Mouse (Mus musculus) midbrain, embryonic 11.5 days (tissue): Measurements from ENCODE around the gene Tmem30c. TPM values are rescaled to one million over a fixed set of nuclear protein-coding genes. Genes with fewer than 3 reads are reported as not detected.
A peak's percentile ranks its signal among the peaks of the same experiment; 100 is the strongest.
"Not testable (repeated sequence)": the region's sequence is repeated elsewhere in the genome, so short reads cannot be mapped to it uniquely, and the experiment has no call there.

Experiments
- ATAC-seq: fragments of 200-750 bp; cut with Nextera tagmentation; 2 replicates; pipeline ENCODE4 v1.8.0; 2017; ENCODE audit warnings: moderate TSS enrichment, moderate library complexity; ENCODE audit not compliant: low FRiP score
- DNase-seq: peaks from one replicate; pipeline ENCODE4 v3.0.0; 2015; ENCODE audit warnings: low spot score; ENCODE audit errors: missing footprints
- H3K27ac ChIP-seq: fragments of 300-500 bp; sonication (generic); 2 replicates; pipeline ENCODE4 v1.5.1; 2014; ENCODE audit warnings: low read depth, low read length
- H3K27me3 ChIP-seq: fragments of 300-500 bp; sonication (generic); 2 replicates; pipeline ENCODE4 v1.6.1; 2014; ENCODE audit warnings: mild to moderate bottlenecking, low read length, moderate library complexity, mixed read lengths; ENCODE audit not compliant: control insufficient read depth, insufficient read depth
- H3K36me3 ChIP-seq: fragments of 300-500 bp; sonication (generic); 2 replicates; pipeline ENCODE4 v1.6.1; 2014; ENCODE audit warnings: mild to moderate bottlenecking, low read length, moderate library complexity, mixed read lengths; ENCODE audit not compliant: control insufficient read depth, insufficient read depth
- H3K4me1 ChIP-seq: fragments of 300-500 bp; sonication (generic); 2 replicates; pipeline ENCODE4 v1.6.1; 2014; ENCODE audit warnings: low read length; ENCODE audit not compliant: control insufficient read depth, insufficient read depth
- H3K4me2 ChIP-seq: fragments of 300-500 bp; sonication (generic); 2 replicates; pipeline ENCODE4 v1.6.1; 2014; ENCODE audit warnings: mild to moderate bottlenecking, moderate library complexity
- H3K4me3 ChIP-seq: fragments of 300-500 bp; sonication (generic); 2 replicates; pipeline ENCODE4 v1.5.1; 2014; ENCODE audit warnings: low read depth, low read length
- H3K9ac ChIP-seq: fragments of 300-500 bp; sonication (generic); 2 replicates; pipeline ENCODE4 v1.6.1; 2014; ENCODE audit warnings: low read length
- H3K9me3 ChIP-seq: fragments of 300-500 bp; sonication (generic); 2 replicates; pipeline ENCODE4 v1.6.1; 2016; ENCODE audit warnings: low read length; ENCODE audit not compliant: control insufficient read depth
- WGBS: fragments of 180-500 bp; shearing (Covaris S2); extraction: QIAGEN DNeasy Blood & Tissue Kit; methylation state at CpG from one replicate; pipeline ENCODE4 v1.1.7; 2014; 5-methylcytosine and 5-hydroxymethylcytosine counted together
- polyA plus RNA-seq: library from polyadenylated mRNA; unstranded; fragments of >200 nt; fragmentation: Nextera tagmentation; extraction: Ambion mirVana; gene quantifications from 2 replicates; pipeline ENCODE4 v1.2.1, GENCODE M21; 2014

Tmem30c gene
- polyA plus RNA-seq, 1 experiment from 2014 or later = 0.10 TPM

DNA sequence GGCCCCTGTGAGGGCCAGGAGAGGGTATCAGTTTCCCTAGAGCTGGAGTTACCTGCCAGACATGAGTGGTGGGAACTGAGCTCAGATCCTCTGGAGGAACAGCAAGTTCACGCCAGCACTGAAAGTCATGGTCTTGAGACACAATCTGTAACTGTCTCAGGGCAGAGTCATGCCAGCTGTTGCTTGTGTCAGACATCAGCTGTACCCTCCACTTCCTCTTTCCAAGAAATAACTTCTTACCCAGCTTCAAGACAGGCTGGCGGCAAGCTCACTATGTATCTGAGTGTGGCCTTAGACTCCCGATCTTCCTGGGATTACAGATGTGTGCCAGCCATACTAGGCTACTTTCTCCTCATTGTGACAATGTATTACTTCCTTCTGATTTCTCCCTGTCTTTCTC is 46.1 kb downstream of the Tmem30c start:
- 93% methylated on average over 3 of the region's 3 CpGs for WGBS

DNA sequence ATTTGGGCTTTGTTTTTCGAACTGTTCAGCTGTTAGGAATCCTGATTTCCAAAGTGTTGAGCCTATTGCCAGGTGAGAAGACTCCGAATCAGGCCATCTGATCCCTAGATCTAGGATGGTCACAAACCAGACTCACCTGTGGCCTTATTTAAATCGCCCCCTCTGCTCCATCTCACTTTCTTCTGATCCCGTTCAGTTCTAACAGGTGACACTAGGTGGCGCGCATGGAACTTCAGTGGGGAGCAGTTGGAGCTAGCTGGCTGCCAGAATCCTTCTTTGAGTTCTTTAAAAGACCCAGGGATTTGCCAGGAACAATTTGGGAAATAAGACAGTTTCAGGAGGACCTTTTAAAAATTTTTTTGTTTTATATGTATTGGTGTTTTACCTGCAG is 48.8 kb downstream of the Tmem30c start:
- DNase-seq = peak; percentile 93
- no peak overlapping the region for H3K4me2 ChIP-seq
- H3K36me3 ChIP-seq = no peaks in the 10 kb centered on the region
- ATAC-seq = peak; percentile 78; the same call in 1 of the 2 replicates
- no peaks in the 10 kb centered on the region for H3K4me1 ChIP-seq
- no peak overlapping the region for H3K9ac ChIP-seq
- no peak overlapping the region for H3K4me3 ChIP-seq
- no peaks in the 10 kb centered on the region for H3K27me3 ChIP-seq
- H3K27ac ChIP-seq = no peak overlapping the region
- 18% methylated on average over 6 of the region's 6 CpGs for WGBS
- H3K9me3 ChIP-seq = no peaks in the 10 kb centered on the region

More for the DNA sequence above, 46.1 kb downstream of the Tmem30c start:
- Histone ChIP-seq H3K27me3 (no peaks in the 10 kb centered on the region), H3K9me3 (no peaks in the 10 kb centered on the region), H3K27ac (no peak overlapping the region), H3K4me1 (no peaks in the 10 kb centered on the region), H3K9ac (no peak overlapping the region), H3K4me2 (no peak overlapping the region), H3K36me3 (no peaks in the 10 kb centered on the region), H3K4me3 (no peak overlapping the region)
- ATAC-seq (no peak), DNase-seq (no peak)

DNA sequence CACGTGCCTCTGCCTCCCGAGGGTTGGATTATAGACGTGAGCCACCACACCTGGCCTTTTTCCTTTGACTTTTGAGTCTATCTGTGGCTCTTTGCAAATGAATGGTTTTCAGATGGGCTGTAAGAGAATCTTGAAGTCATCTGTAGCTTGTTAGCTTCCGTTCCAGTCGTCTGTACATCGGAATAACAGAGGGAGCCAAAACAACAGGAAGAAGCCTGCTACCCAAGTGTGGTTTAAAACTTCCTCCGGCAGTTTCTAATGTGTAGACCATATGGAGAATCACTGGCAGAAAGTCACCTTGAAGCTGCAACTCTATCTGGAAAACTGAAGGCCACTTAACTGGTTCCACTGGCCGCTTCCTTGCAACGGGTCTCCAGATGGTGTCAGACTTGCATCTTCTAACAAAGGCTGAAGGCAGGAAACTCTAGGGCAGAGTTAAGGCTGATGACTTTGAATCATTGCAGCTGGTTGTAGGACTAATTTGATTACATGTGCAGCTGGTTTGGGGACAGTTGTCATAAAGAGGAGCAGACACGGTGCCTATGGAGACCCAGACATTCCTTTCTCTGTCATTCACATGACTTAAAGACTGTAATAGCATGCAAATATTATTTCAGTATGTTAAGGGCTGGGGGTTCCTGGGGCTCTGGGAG is 49.3 kb downstream of the Tmem30c start:
- 65% methylated on average over 10 of the region's 10 CpGs for WGBS
- Histone ChIP-seq H3K36me3 (no peaks in the 10 kb centered on the region), H3K4me2 (no peak overlapping the region), H3K4me1 (no peaks in the 10 kb centered on the region), H3K9ac (no peak overlapping the region), H3K27me3 (no peaks in the 10 kb centered on the region), H3K9me3 (no peaks in the 10 kb centered on the region), H3K27ac (no peak overlapping the region), H3K4me3 (no peak overlapping the region)
- peak; percentile 79 for DNase-seq
- ATAC-seq = no peak

DNA sequence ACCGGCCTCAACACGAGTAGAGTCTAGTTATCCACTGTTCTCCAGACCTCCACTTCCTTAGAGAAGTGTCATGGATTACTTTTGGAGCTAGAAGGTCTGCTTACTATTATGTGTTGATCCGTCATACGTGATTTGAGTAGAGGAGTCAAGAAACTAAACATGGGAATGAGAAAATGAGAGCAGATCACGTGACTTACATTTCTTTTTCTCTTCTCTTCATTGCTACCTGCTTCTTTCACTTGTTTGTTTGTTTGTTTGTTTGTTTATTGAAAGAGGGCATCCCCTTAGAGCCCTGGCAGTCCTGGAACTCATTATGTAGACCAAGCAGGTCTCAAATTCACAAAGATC is 49.8 kb downstream of the Tmem30c start:
- H3K4me1 ChIP-seq = no peaks in the 10 kb centered on the region
- WGBS = 89% methylated on average over 5 of the region's 5 CpGs
- no peak for ATAC-seq

DNA sequence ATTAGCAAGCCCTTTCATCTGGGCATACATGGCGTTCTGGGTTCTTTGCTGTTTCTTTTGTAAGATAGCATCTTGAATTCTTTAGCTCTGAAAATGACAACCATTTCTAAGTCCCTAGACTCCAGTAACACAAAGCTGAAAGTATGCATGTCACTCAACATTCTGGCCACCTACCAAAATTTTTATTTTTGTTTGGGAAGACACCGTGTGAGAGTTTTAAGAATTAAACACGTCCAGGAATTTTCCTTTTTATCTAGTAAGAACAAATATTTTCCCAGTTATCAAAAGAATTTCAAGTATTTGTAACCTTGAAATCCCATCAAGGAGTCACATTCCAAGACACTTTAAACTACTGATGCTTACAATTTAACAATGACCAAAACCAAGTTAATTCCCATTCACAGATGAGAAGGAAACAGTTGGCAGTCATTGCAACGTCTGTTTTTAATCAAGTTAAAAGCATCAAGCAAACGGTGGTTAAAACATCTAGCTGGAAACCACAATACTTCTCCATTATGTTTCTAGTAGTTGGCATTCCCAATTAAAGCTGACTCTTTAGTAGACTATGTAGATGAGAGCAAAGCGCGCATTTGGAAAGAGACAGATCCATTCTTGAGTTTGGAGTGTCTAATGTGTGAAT is 56.7 kb downstream of the Tmem30c start:
- no peaks in the 10 kb centered on the region for H3K27me3 ChIP-seq
- no peaks in the 10 kb centered on the region for H3K9me3 ChIP-seq
- H3K27ac ChIP-seq = no peak overlapping the region
- no peak overlapping the region for H3K4me3 ChIP-seq
- H3K4me1 ChIP-seq = no peaks in the 10 kb centered on the region
- H3K9ac ChIP-seq = no peak overlapping the region
- no peak overlapping the region for H3K4me2 ChIP-seq
- no peak for DNase-seq
- H3K36me3 ChIP-seq = no peaks in the 10 kb centered on the region
- ATAC-seq = no peak
- 57% methylated on average over 7 of the region's 7 CpGs for WGBS

More for the DNA sequence above, 49.8 kb downstream of the Tmem30c start:
- no peak for DNase-seq
- Histone ChIP-seq H3K4me3 (no peak overlapping the region), H3K9ac (no peak overlapping the region), H3K36me3 (no peaks in the 10 kb centered on the region), H3K4me2 (no peak overlapping the region), H3K9me3 (no peaks in the 10 kb centered on the region), H3K27ac (no peak overlapping the region), H3K27me3 (no peaks in the 10 kb centered on the region)

DNA sequence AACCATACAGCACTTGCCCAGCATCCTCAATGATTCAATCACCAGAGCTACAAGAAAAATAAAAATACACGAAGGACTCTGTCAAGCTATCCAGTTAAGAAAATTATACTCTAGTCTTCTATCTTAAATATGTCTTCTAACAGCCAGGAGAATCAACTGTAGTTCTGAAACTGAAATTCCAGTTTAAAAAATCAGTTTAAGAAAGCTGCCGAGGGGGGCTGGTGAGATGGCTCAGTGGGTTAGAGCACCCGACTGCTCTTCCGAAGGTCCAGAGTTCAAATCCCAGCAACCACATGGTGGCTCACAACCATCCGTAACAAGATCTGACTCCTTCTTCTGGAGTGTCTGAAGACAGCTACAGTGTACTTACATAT is 60.7 kb downstream of the Tmem30c start:
- H3K9ac ChIP-seq, H3K36me3 ChIP-seq, H3K9me3 ChIP-seq, H3K27ac ChIP-seq, H3K27me3 ChIP-seq, DNase-seq, ATAC-seq, H3K4me1 ChIP-seq: not testable (repeated sequence)
- 73% methylated on average over 4 of the region's 5 CpGs for WGBS
- Histone ChIP-seq H3K4me2 (peak overlapping the region; percentile 39), H3K4me3 (peak overlapping the region; percentile 57)

DNA sequence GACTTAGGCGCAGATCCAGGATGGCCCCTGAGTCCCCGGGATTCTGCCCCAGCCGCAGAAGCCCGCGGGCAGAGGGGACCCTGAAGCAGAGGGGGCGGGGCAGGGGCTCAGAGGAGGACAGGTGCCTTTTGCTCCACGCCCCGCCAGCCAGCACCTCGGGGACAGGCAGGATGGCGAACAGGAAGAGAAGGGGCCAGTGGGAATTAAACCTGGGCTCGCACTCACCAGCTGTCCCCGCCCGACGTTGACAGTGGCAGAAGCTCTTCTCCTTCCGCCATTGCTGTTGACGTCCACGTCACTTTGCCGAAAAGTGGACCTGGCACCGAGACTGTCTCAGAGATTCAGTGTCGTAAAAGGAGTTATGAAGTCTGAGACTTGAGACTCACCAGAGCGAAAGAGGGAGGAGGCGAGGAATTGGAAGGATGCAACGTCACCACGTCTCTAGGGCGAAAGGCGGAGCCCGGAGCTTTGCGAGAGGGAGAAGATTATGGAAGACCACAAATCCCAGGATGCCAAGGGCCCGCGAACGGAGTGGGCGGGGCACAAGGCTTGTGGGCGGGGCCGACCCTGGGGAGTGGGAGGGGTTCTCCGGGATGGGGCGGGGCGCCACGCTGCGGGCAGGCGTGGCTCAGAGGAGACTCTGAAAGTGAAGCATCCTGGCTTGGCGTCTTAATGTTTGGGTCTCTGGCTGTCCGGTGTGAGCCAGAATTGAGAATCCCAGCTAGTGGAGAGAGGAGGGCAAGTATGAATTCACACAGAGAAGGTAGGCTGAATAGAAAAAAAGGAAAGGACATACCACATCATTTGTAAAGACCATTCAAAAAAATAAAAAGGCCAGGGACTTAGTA is 61.4 kb downstream of the Tmem30c start, which contains the start of gene Tbc1d23:
Gene Tbc1d23, minus strand, starts transcription at position 416 of the 848 bp plus-strand sequence.
- peak within 1 kb of the TSS; percentile 75 for H3K9ac ChIP-seq
- DNase-seq = peak; percentile 100
- peak within 1 kb of the TSS; percentile 60 for H3K27ac ChIP-seq
- no peaks in the 10 kb centered on the region for H3K27me3 ChIP-seq
- no peaks in the 10 kb centered on the region for H3K36me3 ChIP-seq
- peak within 1 kb of the TSS; percentile 57 for H3K4me3 ChIP-seq
- WGBS = under 1% methylated on average over 42 of the region's 42 CpGs
- H3K4me2 ChIP-seq = peak within 1 kb of the TSS; percentile 68
- no peaks in the 10 kb centered on the region for H3K9me3 ChIP-seq
- ATAC-seq = peak; percentile 99
- H3K4me1 ChIP-seq = peaks cover 6% of the 10 kb centered on the region; the same call in 1 of the 2 replicates

DNA sequence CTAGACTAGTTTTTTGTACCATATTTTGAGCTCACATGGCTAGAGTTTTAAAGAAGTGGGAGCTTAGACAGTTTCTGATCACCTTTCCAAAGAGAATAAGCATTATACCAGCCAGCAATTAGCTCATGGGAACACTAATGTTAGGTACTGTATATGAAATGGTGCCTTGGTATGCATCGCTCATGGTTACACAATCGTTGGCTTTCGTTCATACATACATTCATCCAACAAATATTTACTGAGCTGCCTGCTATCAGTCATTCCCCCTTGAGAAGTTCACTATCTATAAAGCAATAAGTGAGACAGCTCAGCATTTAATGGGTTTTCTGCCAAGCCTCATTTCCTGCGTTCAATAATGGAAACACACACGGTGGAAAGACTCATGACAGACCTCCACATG is 66.2 kb downstream of the Tmem30c start:
- ATAC-seq (no peak), DNase-seq (no peak)
- Histone ChIP-seq H3K4me3 (no peak overlapping the region), H3K9ac (no peak overlapping the region), H3K9me3 (no peaks in the 10 kb centered on the region), H3K27ac (no peak overlapping the region), H3K4me1 (peaks cover 6% of the 10 kb centered on the region; the same call in 1 of the 2 replicates), H3K27me3 (no peaks in the 10 kb centered on the region), H3K36me3 (no peaks in the 10 kb centered on the region), H3K4me2 (no peak overlapping the region)
- WGBS = 95% methylated on average over 5 of the region's 5 CpGs

DNA sequence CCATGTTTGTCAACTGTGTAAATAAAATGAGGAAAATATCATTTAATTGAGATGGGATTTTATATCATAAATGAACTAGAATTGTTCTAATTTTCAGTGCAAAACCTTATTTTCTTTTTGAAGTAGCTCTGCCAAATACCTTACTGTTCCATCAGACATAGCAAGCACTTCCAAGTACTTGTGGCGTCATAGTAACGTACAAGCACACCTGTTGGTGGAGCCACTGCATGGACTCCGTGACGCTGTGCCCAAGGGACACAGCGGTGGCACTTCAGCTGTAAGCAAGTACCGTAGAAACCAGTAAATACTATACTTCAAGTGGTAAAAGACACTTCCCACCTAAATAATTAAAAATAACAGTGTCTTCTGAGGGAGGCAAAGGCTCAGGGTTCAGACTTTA is 72.3 kb downstream of the Tmem30c start:
- Histone ChIP-seq H3K4me2 (no peak overlapping the region), H3K36me3 (no peaks in the 10 kb centered on the region), H3K9me3 (no peaks in the 10 kb centered on the region), H3K27ac (no peak overlapping the region), H3K27me3 (no peaks in the 10 kb centered on the region), H3K9ac (no peak overlapping the region), H3K4me1 (no peaks in the 10 kb centered on the region), H3K4me3 (no peak overlapping the region)
- DNase-seq (no peak), ATAC-seq (no peak)
- WGBS = over 99% methylated on average over 6 of the region's 6 CpGs
